Mouse (Mus musculus): Measurements from ENCODE around the gene Rasgrp3. TPM values are rescaled to one million over a fixed set of nuclear protein-coding genes. Genes with fewer than 3 reads are reported as not detected.

The Rasgrp3 gene
- total RNA-seq, 2 experiments from 2014 or later: 7.4 to 9.0 TPM

DNA sequence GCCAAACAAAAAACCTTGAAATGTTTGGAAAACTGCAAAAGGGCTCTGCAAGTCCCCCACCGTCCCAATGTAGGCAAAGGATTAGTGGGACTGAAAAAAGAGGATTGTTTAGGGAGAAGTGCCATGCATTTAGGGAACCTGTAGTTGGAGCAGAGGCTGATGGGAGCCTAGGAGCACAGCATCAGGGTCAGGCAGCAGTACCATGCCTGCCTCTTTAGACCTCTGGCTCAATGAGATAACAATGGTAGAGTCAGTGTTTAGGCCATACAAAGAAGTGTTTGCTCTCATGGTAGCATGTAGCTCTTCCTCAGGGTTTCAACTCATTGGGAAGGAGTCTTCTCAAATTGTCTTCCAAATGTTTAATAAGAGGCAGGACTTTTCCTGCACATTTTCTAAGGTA, 40.3 kb downstream of the Rasgrp3 start:
- Histone ChIP-seq H3K4me3 (no peak overlapping the region), H3K27ac (no peak overlapping the region)
- intact Hi-C loops (cut with DNase I): no loop called here
- TF ChIP-seq CTCF (IDR thresholded peaks at IDR 0.05): no peak
- no peak for DNase-seq (ENCODE audit: extremely low spot score in 1 of 2, low spot score in 2 of 2)

DNA sequence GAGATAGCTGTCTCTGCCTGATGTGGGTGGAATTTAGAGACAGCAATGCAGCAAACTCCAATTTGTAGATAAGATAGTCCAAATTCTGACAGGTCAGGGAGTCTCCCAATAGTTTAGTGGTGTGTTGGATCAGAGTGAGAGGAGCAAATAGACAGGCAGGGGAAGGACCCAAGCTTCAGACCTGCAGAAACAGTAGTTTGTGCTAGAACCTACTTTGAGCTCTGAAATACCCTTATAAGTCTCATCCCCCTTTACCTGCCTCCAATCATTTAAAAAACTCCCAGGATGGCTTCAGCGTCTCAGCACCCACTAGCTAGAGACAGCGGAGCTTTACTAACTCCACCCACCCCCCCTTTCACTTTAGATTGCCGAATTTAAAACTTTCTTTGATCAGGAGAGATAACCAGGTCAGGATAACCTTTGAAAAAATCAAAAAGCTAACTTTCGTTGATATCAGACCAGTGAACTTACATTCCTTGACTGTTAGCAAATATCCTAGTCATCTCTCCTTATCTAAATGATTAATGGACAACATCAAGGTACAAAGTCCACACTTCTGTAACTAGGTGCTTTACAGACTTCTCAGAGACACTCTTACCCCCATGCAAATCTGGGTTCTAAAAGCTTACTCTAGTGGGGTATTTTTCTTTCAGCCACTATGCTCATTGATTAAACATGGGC, 41.2 kb downstream of the Rasgrp3 start:
- no peak overlapping the region for H3K27ac ChIP-seq
- H3K4me3 ChIP-seq: no peak overlapping the region
- DNase-seq (ENCODE audit: extremely low spot score in 1 of 2, low spot score in 2 of 2): no peak
- intact Hi-C loops (cut with DNase I): no loop called here
- no peak for TF ChIP-seq CTCF (IDR thresholded peaks at IDR 0.05)

DNA sequence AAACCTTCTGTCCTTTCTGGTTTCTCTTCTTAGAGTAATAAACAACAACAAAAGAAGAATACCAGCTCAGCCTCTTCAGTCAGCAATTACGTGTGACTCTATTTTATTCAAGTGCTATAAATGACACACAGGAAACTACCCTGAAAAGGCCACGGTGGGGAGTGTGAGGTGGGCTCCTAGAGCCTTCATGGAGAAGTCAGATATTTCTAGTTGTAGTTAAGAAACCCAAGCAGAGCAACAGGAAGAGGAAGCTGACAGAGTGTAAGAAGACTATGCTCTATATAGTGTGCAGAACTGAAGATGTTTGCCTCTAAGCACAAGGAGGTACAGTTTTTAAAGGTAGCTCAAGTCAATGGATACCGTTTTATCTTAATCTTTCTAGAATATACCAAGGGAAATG, 42.0 kb downstream of the Rasgrp3 start:
- no peak overlapping the region for H3K4me3 ChIP-seq
- TF ChIP-seq CTCF (IDR thresholded peaks at IDR 0.05): no peak
- no peak overlapping the region for H3K27ac ChIP-seq
- no peak for DNase-seq (ENCODE audit: extremely low spot score in 1 of 2, low spot score in 2 of 2)
- intact Hi-C loops (cut with DNase I): no loop called here

DNA sequence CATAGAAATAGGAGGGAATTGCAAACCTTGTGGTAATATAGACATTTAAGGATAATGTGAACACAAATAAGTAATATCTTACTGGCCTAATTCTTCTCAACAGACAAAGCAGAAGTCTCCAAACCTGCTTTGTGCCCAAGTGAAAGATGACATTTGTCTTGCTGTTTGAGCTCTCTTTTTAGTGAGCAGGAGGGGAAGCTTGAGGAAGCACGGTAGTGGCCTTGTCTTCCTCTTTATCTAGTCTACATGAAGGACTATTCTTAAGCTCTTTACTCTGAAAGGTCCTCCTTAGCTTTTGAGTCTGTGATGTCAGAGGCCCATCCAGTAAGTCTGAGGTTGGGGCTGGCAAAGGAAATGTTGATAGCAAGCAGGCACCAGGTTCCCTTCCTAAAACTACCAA, 43.1 kb downstream of the Rasgrp3 start:
- Histone ChIP-seq H3K27ac (no peak overlapping the region), H3K4me3 (no peak overlapping the region)
- intact Hi-C loops (cut with DNase I): no loop called here
- TF ChIP-seq CTCF (IDR thresholded peaks at IDR 0.05): no peak
- no peak for DNase-seq (ENCODE audit: extremely low spot score in 1 of 2, low spot score in 2 of 2)

DNA sequence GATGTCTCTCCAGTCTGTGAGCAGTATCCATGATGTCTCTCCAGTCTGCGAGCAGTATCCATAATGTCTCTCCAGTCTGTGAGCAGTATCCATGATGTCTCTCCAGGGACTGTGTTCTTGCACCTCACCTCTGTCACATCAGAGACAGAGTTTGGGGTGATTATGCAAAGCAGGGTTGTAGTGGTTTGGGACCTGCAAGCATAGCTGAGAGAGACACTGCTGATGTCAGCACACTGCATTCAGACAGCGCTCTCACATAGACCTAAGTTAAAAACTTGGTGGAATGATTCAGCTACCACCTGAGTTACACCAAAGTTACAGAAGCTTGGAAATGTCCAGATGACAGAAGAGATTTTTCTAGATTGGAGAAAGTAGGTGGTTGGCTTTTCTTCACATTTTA, 44.0 kb downstream of the Rasgrp3 start:
- no peak for TF ChIP-seq CTCF (IDR thresholded peaks at IDR 0.05)
- intact Hi-C loops (cut with DNase I): no loop called here
- no peak for DNase-seq (ENCODE audit: extremely low spot score in 1 of 2, low spot score in 2 of 2)
- H3K27ac ChIP-seq: no peak overlapping the region
- H3K4me3 ChIP-seq: no peak overlapping the region

DNA sequence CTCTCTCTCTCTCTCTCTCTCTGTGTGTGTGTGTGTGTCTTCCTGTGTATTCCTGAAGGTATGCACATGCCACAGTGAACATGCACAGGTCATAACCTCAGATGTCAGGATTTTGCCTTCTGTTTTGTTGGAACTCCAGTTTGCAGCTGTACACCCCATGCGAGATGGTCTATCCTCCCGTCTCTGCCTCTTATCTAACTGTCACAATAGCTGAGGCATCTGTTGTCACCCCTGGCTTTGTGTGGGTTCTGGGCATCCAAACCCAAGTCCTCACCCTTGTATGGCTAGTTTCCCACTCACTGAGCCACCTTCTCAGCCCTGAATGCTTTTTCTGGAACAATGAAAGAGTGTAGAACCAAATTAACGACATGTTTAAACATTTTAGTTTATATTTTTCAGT, 44.7 kb downstream of the Rasgrp3 start:
- intact Hi-C loops (cut with DNase I): no loop called here
- no peak for TF ChIP-seq CTCF (IDR thresholded peaks at IDR 0.05)
- DNase-seq (ENCODE audit: extremely low spot score in 1 of 2, low spot score in 2 of 2): no peak
- no peak overlapping the region for H3K27ac ChIP-seq
- H3K4me3 ChIP-seq: no peak overlapping the region

DNA sequence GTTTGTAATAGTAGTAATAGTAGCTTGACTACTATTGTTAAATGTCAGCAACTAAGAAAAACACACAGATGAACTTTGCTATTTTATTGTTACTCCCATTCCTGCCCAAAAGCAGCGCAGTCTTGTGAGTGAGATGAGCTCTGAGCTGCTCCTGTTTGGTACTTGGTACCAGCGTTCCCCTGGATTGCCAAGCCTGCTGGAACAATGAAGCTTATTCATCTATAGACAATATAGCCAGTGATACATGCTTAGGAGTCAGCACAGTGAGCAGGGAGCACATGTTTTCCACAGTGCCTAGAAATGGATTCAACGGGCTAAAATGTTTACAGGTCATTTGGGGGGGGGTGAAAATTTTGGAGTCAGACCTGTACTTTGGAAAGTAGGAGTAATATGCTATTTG, 50.5 kb downstream of the Rasgrp3 start:
- intact Hi-C loops (cut with DNase I): no loop called here
- TF ChIP-seq CTCF (IDR thresholded peaks at IDR 0.05): no peak
- DNase-seq (ENCODE audit: extremely low spot score in 1 of 2, low spot score in 2 of 2): no peak
- Histone ChIP-seq H3K27ac (peak overlapping the region; percentile 49), H3K4me3 (no peak overlapping the region)

DNA sequence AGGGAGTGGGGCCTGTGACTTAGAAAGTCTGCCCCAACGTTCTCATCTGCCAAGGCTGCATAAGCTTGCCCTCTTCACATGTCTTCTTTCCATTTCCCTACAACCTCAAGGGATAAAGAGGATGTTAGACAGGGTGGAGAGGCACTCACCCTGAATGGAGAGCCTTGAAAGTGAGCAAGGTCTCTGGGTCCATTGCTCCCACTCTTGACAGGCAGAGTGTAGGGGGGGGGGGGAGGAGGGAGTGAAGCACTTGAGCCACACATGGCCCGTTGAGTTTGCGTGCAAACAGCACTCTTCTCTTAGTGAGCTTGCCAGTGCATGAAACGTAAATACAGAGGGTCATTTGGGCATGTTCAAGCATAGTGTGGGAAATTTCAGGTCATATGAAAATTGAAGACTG, 59.5 kb downstream of the Rasgrp3 start:
- no peak for TF ChIP-seq CTCF (IDR thresholded peaks at IDR 0.05)
- intact Hi-C loops (cut with DNase I): no loop called here
- no peak for DNase-seq (ENCODE audit: extremely low spot score in 1 of 2, low spot score in 2 of 2)
- no peak overlapping the region for H3K4me3 ChIP-seq
- no peak overlapping the region for H3K27ac ChIP-seq

DNA sequence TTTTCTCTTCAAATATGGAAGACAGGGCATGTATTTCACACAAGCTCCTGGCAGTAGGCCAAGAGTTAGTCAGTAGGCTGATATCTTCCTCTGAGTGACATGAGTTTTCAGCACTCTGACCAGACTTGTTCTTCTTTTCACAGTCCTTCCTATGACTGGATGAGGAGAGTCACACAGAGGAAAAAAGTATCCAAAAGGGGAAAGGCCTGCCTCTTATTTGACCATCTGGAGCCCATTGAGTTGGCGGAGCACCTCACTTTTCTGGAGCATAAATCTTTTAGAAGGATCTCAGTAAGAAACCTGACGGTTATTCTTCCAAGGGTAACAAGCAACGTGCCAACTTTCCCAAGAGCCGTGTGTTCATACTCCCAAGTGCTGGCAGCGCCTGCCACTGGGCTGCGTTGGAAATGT, 62.5 kb downstream of the Rasgrp3 start:
- intact Hi-C loops (cut with DNase I): no loop called here
- Histone ChIP-seq H3K27ac (no peak overlapping the region), H3K4me3 (no peak overlapping the region)
- TF ChIP-seq CTCF (IDR thresholded peaks at IDR 0.05): no peak
- no peak for DNase-seq (ENCODE audit: extremely low spot score in 1 of 2, low spot score in 2 of 2)

DNA sequence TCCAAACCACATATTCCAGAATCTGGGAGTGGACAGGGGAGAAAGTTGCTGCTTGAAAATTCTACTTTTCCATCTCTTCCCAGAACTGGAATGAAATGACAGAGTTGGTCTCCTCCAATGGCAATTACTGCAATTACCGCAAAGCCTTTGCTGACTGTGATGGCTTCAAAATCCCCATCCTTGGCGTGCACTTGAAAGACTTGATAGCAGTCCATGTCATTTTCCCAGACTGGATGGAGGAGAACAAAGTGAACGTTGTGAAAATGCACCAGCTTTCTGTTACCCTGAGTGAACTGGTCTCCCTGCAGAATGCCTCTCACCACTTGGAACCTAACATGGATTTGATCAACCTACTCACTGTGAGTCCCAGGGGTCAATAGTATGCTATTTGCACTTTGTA, 67.3 kb downstream of the Rasgrp3 start:
- Histone ChIP-seq H3K4me3 (no peak overlapping the region), H3K27ac (no peak overlapping the region)
- intact Hi-C loops (cut with DNase I): no loop called here
- DNase-seq (ENCODE audit: extremely low spot score in 1 of 2, low spot score in 2 of 2): no peak
- TF ChIP-seq CTCF (IDR thresholded peaks at IDR 0.05): no peak

DNA sequence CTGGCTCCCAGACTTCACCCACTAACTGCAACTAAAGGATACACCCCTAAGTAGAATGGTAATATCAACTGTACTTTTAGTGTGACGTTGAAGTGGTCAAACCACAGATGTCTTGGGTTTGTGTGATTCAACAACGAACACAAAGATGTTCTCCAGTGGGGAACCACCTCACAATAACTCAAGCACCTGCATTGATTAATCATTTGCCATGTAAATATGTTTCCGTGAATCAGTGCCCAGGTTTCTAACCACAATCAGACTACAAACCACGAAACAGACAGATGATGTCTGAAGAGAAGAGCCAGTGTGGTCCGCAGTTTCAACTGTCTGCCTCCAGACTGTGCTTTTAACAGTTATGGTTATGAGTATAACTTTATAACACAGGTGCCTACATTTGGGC, 69.4 kb downstream of the Rasgrp3 start:
- H3K4me3 ChIP-seq: no peak overlapping the region
- no peak for DNase-seq (ENCODE audit: extremely low spot score in 1 of 2, low spot score in 2 of 2)
- H3K27ac ChIP-seq: no peak overlapping the region
- no peak for TF ChIP-seq CTCF (IDR thresholded peaks at IDR 0.05)
- intact Hi-C loops (cut with DNase I): no loop called here

DNA sequence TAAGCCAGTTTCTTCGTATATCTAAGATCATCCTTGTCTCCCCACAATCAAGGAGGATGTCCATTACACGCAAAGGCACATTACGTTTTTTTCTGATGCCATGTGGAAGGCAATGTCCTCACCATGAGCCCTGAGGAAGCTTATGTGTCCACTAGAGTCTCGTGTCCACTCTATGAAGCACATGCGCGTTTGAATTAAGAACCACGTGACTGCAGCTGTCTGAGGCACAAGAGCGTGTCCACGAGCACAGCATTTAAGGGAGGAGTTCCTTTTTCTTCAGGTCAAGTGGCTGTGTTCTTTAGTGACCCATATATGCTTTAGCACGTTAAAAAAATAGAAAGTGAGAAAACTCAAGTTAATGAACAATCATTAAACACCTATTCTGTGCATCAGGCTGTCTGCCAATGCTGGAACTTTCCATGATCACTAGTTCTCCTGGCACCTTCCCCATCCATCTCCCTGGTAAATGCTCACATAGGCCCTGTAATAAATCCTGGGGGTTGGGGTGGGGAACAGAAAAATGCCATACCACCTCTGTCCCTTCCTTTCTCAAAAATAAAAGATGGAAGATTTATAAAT, 70.5 kb downstream of the Rasgrp3 start:
- no peak overlapping the region for H3K27ac ChIP-seq
- no peak for DNase-seq (ENCODE audit: extremely low spot score in 1 of 2, low spot score in 2 of 2)
- intact Hi-C loops (cut with DNase I): no loop called here
- TF ChIP-seq CTCF (IDR thresholded peaks at IDR 0.05): no peak
- no peak overlapping the region for H3K4me3 ChIP-seq

All from left cerebral cortex, adult 2 months (tissue).